Mouse (Mus musculus) embryonic fibroblast, embryonic 13.5 days (primary cell): ENCODE measurements around the gene Mtpn. TPM values are rescaled to one million over a fixed set of nuclear protein-coding genes. Genes with fewer than 3 reads are reported as not detected.

Experiments used
- H3K27ac ChIP-seq: 2 replicates; pipeline ENCODE4 v1.5.1; 2012; ENCODE audit warnings: low read length, control low read depth, inconsistent platforms; ENCODE audit not compliant: insufficient read depth
- H3K4me1 ChIP-seq: 2 replicates; pipeline ENCODE4 v1.6.1; 2011; ENCODE audit warnings: low read length; ENCODE audit not compliant: control insufficient read depth, insufficient read depth
- H3K4me3 ChIP-seq: 2 replicates; pipeline ENCODE4 v1.5.1; 2011; ENCODE audit warnings: mild to moderate bottlenecking, control low read depth, low read length; ENCODE audit not compliant: insufficient read depth
- CTCF ChIP-seq: IDR thresholded peaks from 2 replicates; pipeline ENCODE4 v1.5.1; 2011; ENCODE audit warnings: mild to moderate bottlenecking, control low read depth, low read length, moderate library complexity, borderline replicate concordance; ENCODE audit not compliant: insufficient read depth
- POLR2A ChIP-seq: IDR thresholded peaks from 2 replicates; pipeline ENCODE4 v1.6.1; 2011; ENCODE audit warnings: low read depth, mild to moderate bottlenecking, control low read depth, low read length, moderate library complexity
- polyA plus RNA-seq: library from polyadenylated mRNA; stranded (reverse); fragments of >200 nt; gene quantifications from 2 replicates; pipeline ENCODE4 v1.2.4, GENCODE M21; 2011; ENCODE audit warnings: low read depth; ENCODE audit not compliant: missing spikeins, insufficient read length

Gene Mtpn
- 316 and 393 TPM in 2 replicates for polyA plus RNA-seq

- TF ChIP-seq POLR2A (peak; percentile 69), CTCF (no peak)
- peaks cover 13% of the 10 kb centered on the region for H3K4me1 ChIP-seq
- peak within 1 kb of the TSS; percentile 78 for H3K4me3 ChIP-seq
- H3K27ac ChIP-seq = peak within 1 kb of the TSS; percentile 48
These were observed at the start of gene Mtpn for GRCm38 (mm10) chr6:35539304-35540009. TSS of gene Mtpn (minus strand) at chr6:35539888.

GRCm38 (mm10) chr6:35568731-35569130 is 29.0 kb upstream of the Mtpn start:
- TF ChIP-seq POLR2A (no peak), CTCF (no peak)
- Histone ChIP-seq H3K27ac (no peak overlapping the region), H3K4me1 (no peaks in the 10 kb centered on the region), H3K4me3 (no peak overlapping the region)

DNA sequence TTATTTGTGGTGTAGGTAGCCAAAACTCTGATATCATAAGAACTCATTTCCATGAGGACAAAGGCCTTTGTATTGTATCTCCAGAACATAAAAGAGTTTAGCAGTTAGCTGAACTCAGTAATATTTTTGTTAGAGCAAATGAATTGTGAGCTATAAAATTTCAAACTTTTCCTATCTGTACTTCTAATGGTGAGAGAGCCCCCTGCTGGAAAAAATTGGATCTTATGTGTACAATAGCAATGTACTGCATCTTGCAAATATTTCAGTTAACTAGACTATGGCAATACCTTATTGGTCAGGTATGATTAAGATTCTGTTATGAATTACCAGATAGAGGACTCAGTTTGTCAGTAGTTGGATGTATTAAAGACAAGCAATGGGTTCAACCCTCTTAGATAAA is 28.1 kb upstream of the Mtpn start:
- TF ChIP-seq CTCF = no peak
- TF ChIP-seq POLR2A = no peak
- no peaks in the 10 kb centered on the region for H3K4me1 ChIP-seq
- H3K27ac ChIP-seq = peak overlapping the region; percentile 57
- no peak overlapping the region for H3K4me3 ChIP-seq

DNA sequence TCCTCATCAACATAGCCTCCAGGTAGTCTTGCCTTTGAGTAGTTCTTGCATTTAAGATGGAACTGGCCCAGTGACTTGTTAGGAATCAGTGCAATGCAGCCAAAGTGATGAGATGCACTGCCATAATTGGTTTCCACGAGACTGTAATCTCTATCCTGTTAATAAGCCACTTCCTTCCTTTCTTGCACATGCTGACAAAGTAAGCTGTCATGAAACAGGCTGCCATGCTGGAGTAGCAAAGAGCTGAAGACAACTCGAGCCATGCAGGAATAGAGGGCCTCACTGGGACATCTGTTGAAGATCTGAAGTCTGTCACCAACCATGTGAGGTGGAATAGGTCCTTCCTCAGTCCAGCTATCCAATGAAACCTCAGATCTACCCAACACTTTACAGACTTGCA is 20.3 kb upstream of the Mtpn start:
- no peak overlapping the region for H3K27ac ChIP-seq
- no peaks in the 10 kb centered on the region for H3K4me1 ChIP-seq
- no peak overlapping the region for H3K4me3 ChIP-seq
- no peak for TF ChIP-seq CTCF
- no peak for TF ChIP-seq POLR2A

GRCm38 (mm10) chr6:35544352-35544751 is 4.7 kb upstream of the Mtpn start:
- TF ChIP-seq CTCF (no peak), POLR2A (no peak)
- no peak overlapping the region for H3K4me3 ChIP-seq
- peak overlapping the region; percentile 52; the same call in 1 of the 2 replicates for H3K27ac ChIP-seq
- H3K4me1 ChIP-seq = peaks cover 10% of the 10 kb centered on the region

DNA sequence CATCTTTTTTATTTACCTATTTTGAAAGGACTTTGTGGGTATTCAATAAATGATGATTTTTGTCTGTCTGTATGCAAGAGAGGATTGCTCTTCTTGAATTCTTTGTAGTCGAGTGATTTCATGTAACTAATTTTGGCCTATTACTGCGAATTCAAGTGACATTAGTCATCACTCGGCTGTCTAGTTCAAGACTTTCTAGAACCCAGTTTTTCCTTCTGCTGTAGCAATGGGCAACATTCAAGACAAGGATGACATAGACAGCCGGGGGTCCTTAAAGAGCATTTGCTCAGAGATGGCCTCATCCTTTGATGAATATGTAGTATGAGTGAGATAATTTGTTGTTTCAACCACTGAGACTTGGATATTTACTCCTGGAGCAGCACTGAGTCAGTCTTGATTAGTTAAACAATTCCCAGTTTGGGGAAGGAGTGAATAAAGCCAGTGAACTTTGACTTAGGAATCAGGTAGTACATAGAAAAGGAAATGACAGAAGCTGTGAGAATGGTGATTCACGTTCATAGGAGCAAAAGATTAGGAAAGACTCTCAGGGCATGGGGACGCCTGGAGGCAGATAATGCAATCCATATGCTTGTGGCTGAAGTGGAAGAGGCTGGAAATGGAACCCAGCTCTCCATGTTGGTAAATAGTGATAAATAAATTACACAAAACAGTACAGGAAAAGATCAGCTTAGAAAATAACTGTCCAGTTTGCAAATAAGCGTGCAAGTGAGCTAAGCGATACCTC is 3.1 kb upstream of the Mtpn start:
- TF ChIP-seq CTCF (no peak), POLR2A (no peak)
- Histone ChIP-seq H3K4me1 (peaks cover 10% of the 10 kb centered on the region), H3K4me3 (no peak overlapping the region), H3K27ac (peak overlapping the region; percentile 97)

DNA sequence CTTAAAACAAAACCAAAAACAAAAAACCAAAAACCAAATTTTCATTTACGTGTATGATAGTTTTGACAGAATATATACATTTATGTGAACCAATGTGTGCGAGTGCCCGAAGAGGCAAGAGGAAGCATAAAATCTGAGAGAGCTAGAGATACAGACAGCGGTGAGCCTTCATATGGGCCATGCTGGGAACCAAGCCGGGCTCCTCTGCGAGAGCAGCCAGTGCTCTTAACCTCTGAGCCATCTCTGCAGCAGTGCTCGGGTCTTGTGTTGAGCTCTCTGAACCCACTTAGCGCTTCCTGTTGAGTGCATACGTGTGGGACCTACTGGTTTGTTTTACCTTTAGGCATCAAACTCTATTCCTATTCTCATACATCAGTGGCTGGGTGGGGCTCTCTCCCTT is 689 bp upstream of the Mtpn start:
- H3K4me3 ChIP-seq = no peak overlapping the region
- H3K4me1 ChIP-seq = peaks cover 13% of the 10 kb centered on the region
- no peak overlapping the region for H3K27ac ChIP-seq
- TF ChIP-seq CTCF = no peak
- no peak for TF ChIP-seq POLR2A

GRCm38 (mm10) chr6:35538757-35539303 is 858 bp downstream of the Mtpn start:
- H3K4me3 ChIP-seq = peak overlapping the region; percentile 78
- no peak for TF ChIP-seq POLR2A
- TF ChIP-seq CTCF = no peak
- H3K4me1 ChIP-seq = peaks cover 13% of the 10 kb centered on the region
- peak overlapping the region; percentile 48 for H3K27ac ChIP-seq

DNA sequence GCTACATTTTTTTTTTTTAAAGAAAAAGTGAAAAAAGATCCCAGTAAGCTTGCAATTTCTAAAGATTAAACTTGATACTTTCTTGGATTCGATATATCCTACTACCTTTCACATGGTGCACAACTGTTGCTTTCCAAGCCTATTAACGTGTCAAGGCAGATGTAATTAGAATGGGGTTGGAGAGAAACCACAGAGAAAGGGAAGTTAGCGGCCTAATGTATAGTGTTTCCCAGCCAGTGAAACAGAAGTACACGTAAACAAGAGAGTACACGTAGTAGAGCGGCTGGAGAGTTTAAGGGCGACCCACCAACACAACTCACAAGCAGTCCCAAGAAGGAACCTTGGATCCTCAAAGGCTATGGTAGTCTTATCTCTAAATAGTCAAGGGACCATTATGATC is 3.7 kb downstream of the Mtpn start:
- Histone ChIP-seq H3K4me3 (no peak overlapping the region), H3K4me1 (peaks cover 5% of the 10 kb centered on the region; the same call in 1 of the 2 replicates), H3K27ac (no peak overlapping the region)
- TF ChIP-seq CTCF (no peak), POLR2A (no peak)

DNA sequence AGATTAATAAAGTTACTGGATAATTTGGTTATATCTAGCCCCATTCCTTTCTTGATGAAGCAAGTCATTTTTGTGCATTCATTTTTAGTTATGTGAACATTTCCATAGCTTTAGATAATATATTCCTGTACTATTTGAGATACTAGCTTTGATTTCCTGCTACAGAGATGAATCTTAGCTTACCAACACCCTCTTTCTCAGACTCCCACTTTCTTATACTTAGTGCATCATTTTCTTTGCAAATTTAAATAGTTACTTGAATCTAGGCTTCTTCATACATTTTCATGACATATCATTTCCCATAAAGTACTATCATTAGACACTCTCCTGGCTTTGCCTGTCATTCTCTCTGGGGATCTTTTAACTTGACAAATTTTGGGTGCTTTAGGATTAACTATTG is 26.3 kb downstream of the Mtpn start:
- no peak for TF ChIP-seq POLR2A
- TF ChIP-seq CTCF = no peak
- H3K4me3 ChIP-seq = no peak overlapping the region
- no peaks in the 10 kb centered on the region for H3K4me1 ChIP-seq
- H3K27ac ChIP-seq = no peak overlapping the region
